Mouse (Mus musculus) liver, embryonic 14.5 days (tissue): ENCODE data around the gene Eif3k. TPM values are rescaled to one million over a fixed set of nuclear protein-coding genes. Genes with fewer than 3 reads are reported as not detected.
"Not testable (repeated sequence)": the region's sequence is repeated elsewhere in the genome, so short reads cannot be mapped to it uniquely, and the experiment has no call there.

Experiments
- ATAC-seq: fragments of 200-750 bp; cut with Nextera tagmentation; 2 replicates; pipeline ENCODE4 v1.8.0; 2017; ENCODE audit warnings: moderate number of reproducible peaks, mild to moderate bottlenecking, moderate library complexity; ENCODE audit not compliant: insufficient read depth
- DNase-seq, 3 experiments: peaks; one replicate each; pipeline ENCODE4 v3.0.0-alpha.2; 2012 to 2013; ENCODE audit warnings: low read depth in 3 of 3, low spot score in 3 of 3
- H3K27ac ChIP-seq: fragments of 300-500 bp; sonication (generic); 2 replicates; pipeline ENCODE4 v1.5.1; 2014; ENCODE audit warnings: moderate library complexity, mild to moderate bottlenecking, control low read depth, inconsistent platforms
- H3K27me3 ChIP-seq: fragments of 300-500 bp; sonication (generic); 2 replicates; pipeline ENCODE4 v1.6.1; 2014; ENCODE audit warnings: mild to moderate bottlenecking, low read length, moderate library complexity; ENCODE audit not compliant: control insufficient read depth, insufficient read depth
- H3K36me3 ChIP-seq: fragments of 300-500 bp; sonication (generic); replicated peaks from 2 replicates; pipeline ENCODE4 v1.6.1; 2014; ENCODE audit warnings: low read depth; ENCODE audit not compliant: control insufficient read depth, insufficient read depth
- H3K4me1 ChIP-seq, 2 experiments: fragments of 200-500 bp in 1 of 2; fragments of 300-500 bp in 1 of 2; sonication (generic) in 1 of 2; replicated peaks; 2 replicates each; pipeline ENCODE4 v1.6.1; 2012 to 2014; ENCODE audit warnings: antibody characterized with exemption in 1 of 2, inconsistent platforms in 1 of 2, low read length in 1 of 2; ENCODE audit not compliant: control insufficient read depth in 2 of 2, insufficient read depth in 2 of 2
- H3K4me2 ChIP-seq: fragments of 300-500 bp; sonication (generic); 2 replicates; pipeline ENCODE4 v1.6.1; 2014; ENCODE audit warnings: low read depth, mild to moderate bottlenecking, control low read depth, moderate library complexity
- H3K4me3 ChIP-seq, 2 experiments: fragments of 200-500 bp in 1 of 2; fragments of 300-500 bp in 1 of 2; sonication (generic) in 1 of 2; 2 replicates each; pipeline ENCODE4 v1.5.1; 2012 to 2014; ENCODE audit warnings: low read depth in 2 of 2, low read length in 2 of 2, mild to moderate bottlenecking in 2 of 2, control low read depth in 1 of 2, inconsistent platforms in 1 of 2, moderate library complexity in 1 of 2; ENCODE audit not compliant: insufficient read depth in 1 of 2
- H3K9ac ChIP-seq: fragments of 300-500 bp; sonication (generic); replicated peaks from 2 replicates; pipeline ENCODE4 v1.6.1; 2014; ENCODE audit warnings: mild to moderate bottlenecking, control low read depth, moderate library complexity
- H3K9me3 ChIP-seq: fragments of 300-500 bp; sonication (generic); 2 replicates; pipeline ENCODE4 v1.6.1; 2016; ENCODE audit warnings: low read length, mixed read lengths; ENCODE audit not compliant: control insufficient read depth
- CTCF ChIP-seq: IDR thresholded peaks from 2 replicates; pipeline ENCODE4 v1.5.1; 2016; ENCODE audit warnings: antibody characterized with exemption, low read depth, control low read depth
- EP300 ChIP-seq: IDR thresholded peaks from 2 replicates; pipeline ENCODE4 v1.6.1; 2016; ENCODE audit warnings: antibody characterized with exemption, low read depth
- WGBS: fragments of 180-500 bp; shearing (Covaris S2); extraction: QIAGEN DNeasy Blood & Tissue Kit; methylation state at CpG from one replicate; pipeline ENCODE4 v1.1.7; 2014; ENCODE audit not compliant: insufficient replicate concordance; 5-methylcytosine and 5-hydroxymethylcytosine counted together
- polyA plus RNA-seq, 2 experiments: library from polyadenylated mRNA; depleted of rRNA in 1 of 2; stranded (reverse) in 1 of 2; unstranded in 1 of 2; fragments of >200 nt; fragmentation: Nextera tagmentation in 1 of 2; extraction: Ambion mirVana in 1 of 2; gene quantifications; 2 replicates each; pipeline versions ENCODE4 v1.2.1 to v1.2.3; 2012 to 2014

The Eif3k gene
- polyA plus RNA-seq, 2 experiments = 281 to 283 TPM

DNA sequence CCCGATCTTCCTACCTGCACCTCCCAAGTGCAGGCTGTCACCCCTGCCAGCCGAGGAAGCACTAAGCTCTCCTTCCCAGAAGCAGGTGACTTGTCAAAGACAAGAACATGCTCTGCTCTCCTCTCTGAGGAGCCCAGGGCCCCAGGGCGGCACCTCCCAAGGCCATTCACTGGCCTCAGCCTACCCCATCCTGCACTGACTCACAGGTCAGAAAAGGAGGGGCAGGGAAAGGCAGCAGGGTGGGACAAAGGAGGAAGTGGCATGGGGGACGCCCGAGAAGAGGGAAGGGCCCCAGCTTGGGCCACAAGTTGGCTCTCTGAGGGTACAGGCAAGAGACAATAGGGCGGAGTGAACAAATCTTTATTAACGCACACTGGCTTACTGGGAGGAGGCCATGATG lies 10.6 kb downstream of the Eif3k start:
- Histone ChIP-seq H3K27ac (no peak overlapping the region), H3K4me2 (no peak overlapping the region), H3K36me3 (peaks cover 28% of the 10 kb centered on the region)

DNA sequence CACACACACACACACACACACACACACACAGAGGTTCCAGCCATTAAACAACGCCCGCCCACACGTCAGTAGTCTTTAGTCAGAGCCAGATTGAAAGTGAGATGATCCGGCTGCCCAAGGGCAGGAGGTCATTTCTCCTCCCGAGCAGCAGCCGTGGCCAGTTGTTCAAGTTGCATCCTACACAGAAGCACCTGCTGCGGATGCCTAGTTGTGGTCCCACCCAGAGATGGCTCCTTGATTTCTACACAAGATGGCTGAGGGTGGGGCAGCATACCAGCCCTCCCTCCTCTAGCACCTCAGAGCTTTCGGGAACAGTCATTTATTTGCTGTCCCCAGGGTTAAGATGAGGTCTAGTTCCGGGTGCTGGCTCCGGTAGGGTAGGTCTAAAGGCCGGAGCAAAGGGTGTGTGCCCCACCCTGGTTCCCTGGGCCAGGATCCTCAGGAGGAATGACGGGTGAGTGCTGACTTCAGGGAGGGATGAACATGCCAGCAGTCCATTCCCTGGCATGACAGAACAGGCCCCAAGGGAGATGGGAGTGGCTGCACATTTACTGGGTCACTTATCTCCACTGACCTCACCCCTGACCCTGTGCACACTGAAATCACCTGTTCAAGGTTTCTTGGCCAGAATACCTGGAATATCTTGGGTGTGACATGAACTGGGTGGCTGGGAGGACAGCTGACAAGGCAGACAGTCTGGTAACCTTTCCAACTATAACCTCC lies 11.8 kb downstream of the Eif3k start:
- H3K36me3 ChIP-seq = peaks cover 24% of the 10 kb centered on the region
- H3K4me2 ChIP-seq = no peak overlapping the region
- H3K9ac ChIP-seq = no peak overlapping the region
- 0 out of 4 replicates have a peak, but pooled peaks cover 0 to 5% of the 10 kb centered on the region in 2 experiments for H3K4me1 ChIP-seq
- DNase-seq (no peak), ATAC-seq (no peak)
- TF ChIP-seq EP300 (no peak), CTCF (no peak)
- WGBS = 74% methylated on average over 12 of the region's 12 CpGs
- no peaks in the 10 kb centered on the region for H3K9me3 ChIP-seq
- no peak overlapping the region for H3K27ac ChIP-seq
- H3K27me3 ChIP-seq = no peaks in the 10 kb centered on the region
- H3K4me3 ChIP-seq = no peak overlapping the region

More for the DNA sequence above, 10.6 kb downstream of the Eif3k start:
- Histone ChIP-seq H3K4me3 (no peak overlapping the region), H3K9ac (no peak overlapping the region), H3K27me3 (no peaks in the 10 kb centered on the region), H3K9me3 (no peaks in the 10 kb centered on the region), H3K4me1 (0 out of 4 replicates have a peak, but pooled peaks cover 0 to 5% of the 10 kb centered on the region in 2 experiments)
- WGBS = 71% methylated on average over 7 of the region's 7 CpGs
- no peak for DNase-seq
- no peak for TF ChIP-seq CTCF
- TF ChIP-seq EP300 = no peak
- no peak for ATAC-seq

DNA sequence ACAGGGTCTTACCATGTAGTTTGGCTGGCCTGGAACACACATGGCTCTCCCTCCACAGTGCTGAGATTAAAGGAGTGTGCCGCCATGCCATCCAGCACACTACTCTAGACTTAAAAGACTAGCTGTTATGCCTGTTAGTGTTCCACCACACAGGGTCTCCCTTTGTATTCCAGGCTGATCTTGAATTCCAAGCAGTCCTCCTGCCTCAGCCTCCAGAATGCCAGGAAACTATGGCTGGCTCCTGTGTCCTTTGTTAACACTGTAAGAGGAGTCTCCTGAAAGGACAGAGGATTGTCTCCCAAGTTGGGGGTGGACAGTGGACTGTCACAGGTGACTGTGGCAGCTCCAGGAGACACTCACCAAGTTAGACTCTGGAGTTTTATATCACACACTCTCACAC lies 12.4 kb downstream of the Eif3k start:
- Histone ChIP-seq H3K4me1 (0 out of 4 replicates have a peak, but pooled peaks cover 0 to 5% of the 10 kb centered on the region in 2 experiments), H3K9me3 (no peaks in the 10 kb centered on the region), H3K27me3 (no peaks in the 10 kb centered on the region), H3K4me2 (no peak overlapping the region), H3K9ac (no peak overlapping the region), H3K36me3 (peaks cover 20% of the 10 kb centered on the region), H3K4me3 (no peak overlapping the region), H3K27ac (no peak overlapping the region)
- ATAC-seq = no peak
- TF ChIP-seq CTCF (no peak), EP300 (no peak)
- no peak for DNase-seq
- WGBS = 83% methylated on average over 1 of the region's 1 CpGs

GRCm38 (mm10) chr7:28968120-28968519 lies 13.5 kb downstream of the Eif3k start:
- not testable (repeated sequence) for H3K9ac ChIP-seq, H3K9me3 ChIP-seq, H3K4me2 ChIP-seq, DNase-seq, H3K27me3 ChIP-seq, H3K4me3 ChIP-seq, ATAC-seq, H3K4me1 ChIP-seq, H3K27ac ChIP-seq, H3K36me3 ChIP-seq
- 76% methylated on average over 8 of the region's 8 CpGs for WGBS

DNA sequence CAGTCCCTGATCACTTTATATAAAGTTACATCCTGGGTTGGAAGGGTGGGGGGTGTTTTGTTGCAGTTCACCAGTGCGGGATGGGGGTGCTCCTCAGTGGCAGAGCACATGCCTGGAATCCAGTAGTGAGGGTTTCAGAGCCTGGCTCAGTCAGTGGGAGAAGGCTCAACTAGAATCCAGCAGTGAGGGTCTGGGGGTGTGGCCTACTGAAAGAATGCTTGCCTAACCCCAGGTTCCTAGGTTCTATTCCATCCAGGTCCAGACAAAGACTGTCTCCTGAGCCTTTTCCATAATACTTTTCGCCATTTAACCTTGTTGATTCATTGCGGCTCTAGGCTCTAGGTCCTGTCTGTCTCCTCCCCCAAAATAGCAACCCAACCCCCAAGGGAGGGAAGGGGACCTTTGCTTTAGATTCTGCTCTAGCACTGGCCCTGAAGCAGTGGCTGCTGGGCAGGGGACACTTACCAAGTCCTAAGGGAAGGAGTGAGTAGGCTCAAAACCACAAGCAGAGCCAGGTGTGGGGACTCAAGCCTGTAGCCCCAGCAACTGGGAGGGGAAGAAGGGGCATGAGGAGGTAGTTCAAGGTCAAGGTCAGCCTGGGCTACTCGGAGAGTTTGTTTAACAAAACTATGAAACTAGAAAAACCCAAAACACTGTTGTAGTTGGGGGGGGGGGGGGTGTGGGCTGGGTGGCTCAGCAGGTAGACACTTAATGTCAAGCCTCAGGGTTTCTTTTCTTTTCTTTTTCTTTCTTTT lies 14.7 kb downstream of the Eif3k start:
- no peak for ATAC-seq
- Histone ChIP-seq H3K27me3 (no peaks in the 10 kb centered on the region), H3K4me1 (peaks cover 2 to 16% of the 10 kb centered on the region in 2 experiments; a peak in 3 of 4 replicates), H3K9me3 (no peaks in the 10 kb centered on the region), H3K4me2 (no peak overlapping the region), H3K27ac (no peak overlapping the region), H3K9ac (no peak overlapping the region), H3K36me3 (peaks cover 7% of the 10 kb centered on the region), H3K4me3 (no peak overlapping the region)
- no peak for TF ChIP-seq CTCF
- no peak for TF ChIP-seq EP300
- WGBS = 57% methylated on average over 4 of the region's 4 CpGs
- DNase-seq = no peak
